Mouse (Mus musculus): Measurements from ENCODE around the gene Amn.

- no peak for TF ChIP-seq POLR2A (IDR thresholded peaks at IDR 0.05; ENCODE audit: borderline replicate concordance, extremely low read depth, low read depth, low read length)
- TF ChIP-seq CTCF (IDR thresholded peaks at IDR 0.05; ENCODE audit: insufficient read depth, low read length), result no peak
These were observed 21.8 kb upstream of the Amn start for GRCm38 (mm10) chr12:111249095-111249494.

All from lung, adult 2 months (tissue).